Mouse (Mus musculus): ENCODE data around the gene Cd180.

The Cd180 gene

DNA sequence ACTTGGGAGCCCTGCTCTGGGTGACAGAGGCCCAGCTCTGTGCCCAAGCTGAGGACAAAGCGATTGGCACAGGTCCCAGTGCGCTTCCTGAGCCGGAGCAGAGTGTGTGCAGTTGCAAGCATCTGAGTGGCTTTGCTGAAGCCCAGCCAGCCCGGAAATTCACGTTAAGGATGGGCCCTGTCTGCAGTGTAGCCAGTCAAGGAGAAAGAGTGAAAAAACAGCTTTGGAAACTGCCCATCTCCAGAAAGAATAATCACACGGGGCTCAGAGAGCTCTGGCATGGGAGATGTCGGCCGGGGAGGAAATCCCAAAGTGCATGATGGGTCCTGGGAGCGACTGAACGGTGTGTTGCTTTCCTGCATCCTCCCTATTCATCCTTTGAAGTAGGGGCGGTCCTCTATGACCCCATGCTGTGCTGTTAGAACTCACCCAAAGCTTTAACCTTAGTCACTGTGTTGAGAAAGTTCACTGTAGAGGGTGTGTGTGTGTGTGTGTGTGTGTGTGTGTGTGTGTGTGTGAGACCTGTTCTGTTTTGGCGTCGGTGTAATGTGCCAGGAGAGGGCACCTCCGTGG is 5.5 kb downstream of the Cd180 start:
- TF ChIP-seq GATA4 (IDR thresholded peaks at IDR 0.05; ENCODE audit: insufficient replicate concordance, low read length) = no peak

DNA sequence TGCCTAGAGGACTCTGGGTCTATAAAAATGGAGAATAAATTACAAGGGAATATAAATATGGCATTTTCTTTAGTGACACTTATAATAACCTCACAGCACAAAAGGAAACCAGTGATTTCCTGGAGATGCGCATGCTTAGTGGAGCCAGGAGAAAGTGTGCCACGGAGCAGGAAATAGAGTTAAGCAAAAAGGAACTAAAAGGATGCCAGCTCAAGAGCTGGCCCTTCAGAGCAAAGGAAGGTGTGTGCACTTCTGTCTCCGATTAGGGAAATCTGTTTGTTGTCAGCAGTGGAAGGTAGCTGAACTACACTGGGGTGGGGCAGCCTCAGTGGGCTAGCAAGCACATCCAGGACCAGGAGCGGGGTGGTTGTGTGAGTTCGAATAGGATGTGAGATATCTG is 6.8 kb downstream of the Cd180 start:
- TF ChIP-seq GATA4 (IDR thresholded peaks at IDR 0.05; ENCODE audit: insufficient replicate concordance, low read length) = no peak; the same call in 1 of the 2 replicates

DNA sequence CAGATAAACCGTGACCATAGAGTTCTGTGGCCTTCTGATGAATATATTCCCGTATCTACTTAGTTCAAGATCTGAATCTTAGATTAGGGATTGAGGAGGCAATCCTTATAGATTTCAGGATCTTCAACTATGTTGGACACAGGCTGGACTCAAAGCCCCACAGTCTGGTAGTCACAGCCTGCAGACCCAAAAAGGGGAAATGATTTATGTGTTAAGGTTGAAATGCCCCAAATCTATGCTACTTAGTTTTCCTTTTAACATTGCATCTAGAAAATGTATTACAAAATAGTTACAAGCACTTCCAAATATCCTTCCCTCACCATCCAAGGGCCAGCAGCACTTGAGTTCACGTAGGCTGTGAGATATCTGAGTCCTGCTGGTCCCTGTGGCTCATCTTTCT is 7.4 kb downstream of the Cd180 start:
- no peak for TF ChIP-seq GATA4 (IDR thresholded peaks at IDR 0.05; ENCODE audit: insufficient replicate concordance, low read length)

DNA sequence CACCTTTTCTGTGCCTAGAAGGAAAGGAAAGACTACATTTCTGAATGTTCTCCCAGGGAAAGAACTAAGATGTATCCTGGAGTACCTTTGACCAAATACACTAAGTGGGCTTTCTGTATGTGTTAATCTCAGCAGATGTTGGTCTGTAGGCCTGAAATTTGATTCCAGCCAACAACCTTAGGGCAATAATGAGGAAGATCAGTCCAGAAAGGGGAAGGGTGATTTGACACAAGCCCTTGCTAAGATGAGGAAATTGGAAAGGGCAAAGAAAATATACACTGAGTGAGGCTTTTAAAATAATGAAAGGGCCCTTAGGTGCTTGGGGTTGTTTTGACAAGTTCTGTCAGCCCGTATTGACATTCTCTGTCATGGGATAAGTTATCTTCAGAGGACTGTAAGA is 23.6 kb downstream of the Cd180 start:
- no peak for TF ChIP-seq GATA4 (IDR thresholded peaks at IDR 0.05; ENCODE audit: insufficient replicate concordance, low read length)

DNA sequence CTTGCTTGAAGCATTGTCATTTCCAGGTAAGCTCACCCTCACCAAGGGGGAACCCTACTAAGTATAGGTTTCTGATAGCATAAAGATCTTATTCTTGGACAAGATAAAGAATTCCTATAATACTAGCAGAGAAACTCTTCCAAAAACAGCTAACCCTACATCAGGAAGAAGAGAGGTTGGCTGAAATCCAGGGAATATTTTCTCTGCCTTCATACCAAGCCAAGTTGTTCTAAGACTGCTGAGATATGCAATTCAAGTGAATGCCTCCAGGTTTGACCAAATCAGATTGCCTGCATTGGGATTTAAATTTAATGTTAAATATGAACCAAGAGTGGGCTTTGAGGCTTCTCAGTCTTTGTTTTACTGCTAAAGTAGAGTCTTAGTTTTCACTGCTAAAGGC is 32.1 kb downstream of the Cd180 start:
- TF ChIP-seq GATA4 (IDR thresholded peaks at IDR 0.05; ENCODE audit: insufficient replicate concordance, low read length) = no peak

DNA sequence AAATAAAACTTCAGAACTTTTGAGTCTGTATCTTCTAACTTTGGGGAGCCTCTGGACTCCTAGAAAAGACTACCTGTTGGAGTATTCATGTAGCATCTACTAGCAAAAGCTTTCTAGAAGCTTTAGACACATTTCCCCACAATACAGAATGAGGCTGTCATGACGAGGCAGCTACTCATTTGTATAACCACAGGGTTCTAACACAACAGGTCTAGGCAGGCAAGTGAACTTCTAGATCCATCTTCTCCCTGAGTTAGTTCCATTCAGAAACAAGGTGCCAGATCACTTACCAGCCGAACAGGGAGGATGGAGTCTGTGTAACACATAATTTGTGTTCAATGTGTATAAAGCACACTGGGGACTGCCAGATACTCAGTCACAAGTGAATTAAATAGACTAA is 32.5 kb downstream of the Cd180 start:
- TF ChIP-seq GATA4 (IDR thresholded peaks at IDR 0.05; ENCODE audit: insufficient replicate concordance, low read length) = no peak

DNA sequence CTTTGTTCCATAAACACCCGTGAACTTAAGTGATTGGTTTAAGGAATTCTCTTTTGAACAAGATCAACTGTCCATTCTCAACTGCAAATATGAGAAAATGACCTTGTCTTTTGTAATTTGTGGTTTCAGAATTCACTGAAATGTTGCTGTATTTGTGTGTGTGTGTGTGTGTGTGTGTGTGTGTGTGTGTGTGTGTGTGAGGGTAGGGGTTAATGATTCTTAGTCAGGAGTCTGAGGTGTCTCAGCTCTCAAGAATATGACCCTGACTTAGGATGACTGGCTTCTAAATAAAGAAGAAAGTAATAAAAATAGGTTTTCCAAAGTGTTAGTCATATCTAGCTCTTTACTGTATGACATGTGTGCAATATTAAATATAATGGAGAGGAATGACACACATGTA is 33.5 kb downstream of the Cd180 start:
- TF ChIP-seq GATA4 (IDR thresholded peaks at IDR 0.05; ENCODE audit: insufficient replicate concordance, low read length) = no peak

DNA sequence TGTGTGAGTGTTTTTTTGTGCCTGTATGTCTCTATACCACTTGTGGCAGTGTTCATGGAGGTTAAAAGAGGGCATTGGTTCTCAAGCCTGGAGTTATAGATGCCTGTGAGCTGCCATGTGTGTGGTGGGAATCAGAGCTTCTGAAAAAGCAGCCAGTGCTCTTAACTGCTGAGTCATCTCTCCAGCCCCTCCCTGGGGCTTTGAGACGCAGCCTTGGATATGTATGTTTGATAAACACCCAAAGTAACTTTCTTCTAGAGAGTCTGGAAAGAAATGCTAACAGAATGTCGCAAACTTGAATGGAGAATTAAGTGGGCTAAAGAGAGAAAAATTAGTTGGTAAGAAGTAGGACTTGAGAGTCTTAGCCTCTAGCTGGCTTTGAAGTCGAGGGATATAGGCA is 34.7 kb downstream of the Cd180 start:
- TF ChIP-seq GATA4 (IDR thresholded peaks at IDR 0.05; ENCODE audit: insufficient replicate concordance, low read length) = no peak

DNA sequence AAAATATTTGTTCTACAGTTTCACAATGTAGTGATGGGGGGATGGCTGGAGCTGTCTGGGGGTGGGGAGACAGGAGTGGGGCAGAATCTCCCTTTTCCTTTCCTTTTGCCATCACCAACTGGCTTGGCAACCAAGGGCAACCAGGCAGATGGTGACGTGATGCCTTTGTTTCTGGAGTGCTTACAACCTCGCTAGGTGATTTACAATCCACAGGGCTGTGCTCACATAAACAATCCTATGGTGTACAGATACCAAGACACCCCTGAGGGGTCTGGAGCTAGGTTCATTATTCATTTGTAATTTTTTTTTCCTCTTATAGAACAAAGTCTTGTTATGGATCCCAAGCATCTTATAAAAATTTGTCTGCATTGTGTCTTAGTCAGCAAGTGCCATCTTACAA is 39.7 kb downstream of the Cd180 start:
- no peak for TF ChIP-seq GATA4 (IDR thresholded peaks at IDR 0.05; ENCODE audit: insufficient replicate concordance, low read length)

DNA sequence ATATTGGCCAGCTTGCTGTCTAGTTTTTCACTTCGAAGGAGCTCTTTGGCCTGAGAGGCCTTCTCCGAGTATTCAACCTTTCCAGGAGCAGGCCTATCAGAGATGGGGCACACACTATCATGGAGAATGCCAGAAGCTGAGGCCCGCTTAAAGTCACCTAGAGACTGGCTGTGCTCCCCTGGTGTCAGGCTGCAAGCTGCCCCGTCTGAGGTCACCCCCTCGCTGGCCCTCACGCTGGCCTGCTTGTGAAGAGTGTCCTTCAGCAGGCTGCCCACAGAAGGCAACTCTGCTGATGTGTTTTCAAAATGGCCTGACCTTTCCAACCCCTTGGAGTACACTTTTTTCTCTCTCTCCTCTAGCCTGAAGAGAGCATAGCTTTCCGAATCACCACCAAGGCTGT is 44.5 kb downstream of the Cd180 start:
- no peak for TF ChIP-seq GATA4 (IDR thresholded peaks at IDR 0.05; ENCODE audit: insufficient replicate concordance, low read length)

DNA sequence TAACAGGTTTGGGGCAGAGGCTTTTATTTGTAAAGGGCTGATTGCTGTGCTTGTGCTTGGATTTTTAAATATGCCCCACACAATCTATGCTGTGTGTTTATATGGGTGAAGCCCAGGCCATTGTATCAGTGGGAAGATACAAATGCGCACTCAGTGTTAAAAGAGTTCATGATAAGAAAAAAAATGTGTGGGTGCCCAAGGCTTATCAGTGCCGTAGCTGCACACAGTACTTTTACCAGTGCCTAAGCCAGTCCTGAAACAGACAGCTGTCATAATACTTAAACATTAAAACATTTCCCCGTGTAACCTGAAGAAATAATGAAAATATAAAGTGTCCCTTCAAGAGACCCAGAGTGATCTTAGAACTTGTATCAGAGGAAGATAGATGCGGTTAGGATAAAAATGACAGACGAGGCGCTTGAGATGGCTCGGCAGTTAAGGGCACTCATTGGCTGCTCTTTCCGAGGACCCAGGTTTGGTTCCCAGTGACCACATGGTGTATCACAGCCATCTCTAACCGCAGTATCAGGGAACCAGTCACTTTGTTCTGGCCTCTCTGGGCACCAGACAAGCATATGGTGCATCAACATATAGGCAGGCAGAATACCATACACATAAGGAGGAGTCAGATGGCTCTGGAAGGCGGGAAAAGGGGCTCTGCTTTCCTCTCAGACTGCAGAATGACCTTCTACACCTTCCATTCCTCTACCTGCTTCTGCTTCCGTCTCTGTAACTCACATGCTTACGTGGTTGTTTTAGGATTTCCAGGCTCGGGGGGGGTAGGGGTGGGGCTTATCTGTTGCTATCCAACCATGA is 46.6 kb downstream of the Cd180 start:
- no peak for TF ChIP-seq GATA4 (IDR thresholded peaks at IDR 0.05; ENCODE audit: insufficient replicate concordance, low read length)

DNA sequence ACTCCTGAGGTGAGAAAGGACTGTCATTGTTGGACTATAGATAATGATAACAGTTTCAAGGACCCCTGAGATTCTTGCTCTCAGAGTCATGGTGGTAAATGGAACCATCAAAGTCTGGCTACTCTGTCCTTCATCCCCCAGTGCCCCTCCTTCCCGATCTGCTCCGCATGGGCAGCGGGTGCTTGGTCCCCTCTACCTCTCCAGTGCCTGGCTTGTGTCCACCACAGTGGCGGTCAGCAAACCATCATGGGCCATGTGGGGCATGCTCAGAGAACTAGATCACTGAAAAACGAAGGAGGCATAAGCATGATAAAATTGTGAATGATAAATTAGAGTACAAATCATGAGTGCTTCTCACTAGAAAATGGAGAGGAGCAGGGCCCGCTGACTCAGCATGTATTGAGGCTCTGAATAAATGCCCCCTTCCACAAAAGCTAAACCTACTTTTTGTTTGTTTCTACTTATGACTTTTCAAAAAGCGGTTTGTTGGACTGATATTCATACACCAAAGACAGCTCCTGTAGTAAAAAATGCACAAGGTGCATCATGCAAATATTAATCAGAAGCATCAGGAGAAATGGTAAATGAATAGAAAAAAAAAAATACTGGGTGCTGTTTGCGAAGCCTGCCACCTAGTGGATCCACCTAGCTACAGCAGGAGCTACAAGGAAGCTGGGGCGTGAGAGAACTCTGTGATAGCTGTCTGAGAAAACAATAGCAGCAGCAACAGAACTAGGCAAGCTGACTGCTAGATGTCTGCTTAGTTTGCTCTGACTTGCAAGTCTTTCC is 51.3 kb downstream of the Cd180 start:
- TF ChIP-seq GATA4 (IDR thresholded peaks at IDR 0.05; ENCODE audit: insufficient replicate concordance, low read length) = no peak

DNA sequence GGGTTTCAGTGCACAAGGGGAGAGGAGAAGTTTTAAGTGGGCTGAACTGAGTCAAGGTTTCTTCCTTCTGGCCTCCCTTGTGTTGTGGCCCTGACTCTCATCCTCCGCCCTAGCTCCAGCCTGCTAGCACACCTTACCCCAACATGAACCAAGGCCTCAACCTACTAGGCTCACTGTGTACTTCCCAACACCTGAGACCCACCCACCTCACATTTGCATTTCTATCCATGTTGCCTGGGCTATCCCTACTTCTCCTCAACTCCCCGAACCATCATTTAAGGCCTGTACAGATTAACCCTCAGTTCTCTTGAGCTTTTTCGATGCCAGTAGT is 51.9 kb downstream of the Cd180 start:
- no peak for TF ChIP-seq GATA4 (IDR thresholded peaks at IDR 0.05; ENCODE audit: insufficient replicate concordance, low read length)

DNA sequence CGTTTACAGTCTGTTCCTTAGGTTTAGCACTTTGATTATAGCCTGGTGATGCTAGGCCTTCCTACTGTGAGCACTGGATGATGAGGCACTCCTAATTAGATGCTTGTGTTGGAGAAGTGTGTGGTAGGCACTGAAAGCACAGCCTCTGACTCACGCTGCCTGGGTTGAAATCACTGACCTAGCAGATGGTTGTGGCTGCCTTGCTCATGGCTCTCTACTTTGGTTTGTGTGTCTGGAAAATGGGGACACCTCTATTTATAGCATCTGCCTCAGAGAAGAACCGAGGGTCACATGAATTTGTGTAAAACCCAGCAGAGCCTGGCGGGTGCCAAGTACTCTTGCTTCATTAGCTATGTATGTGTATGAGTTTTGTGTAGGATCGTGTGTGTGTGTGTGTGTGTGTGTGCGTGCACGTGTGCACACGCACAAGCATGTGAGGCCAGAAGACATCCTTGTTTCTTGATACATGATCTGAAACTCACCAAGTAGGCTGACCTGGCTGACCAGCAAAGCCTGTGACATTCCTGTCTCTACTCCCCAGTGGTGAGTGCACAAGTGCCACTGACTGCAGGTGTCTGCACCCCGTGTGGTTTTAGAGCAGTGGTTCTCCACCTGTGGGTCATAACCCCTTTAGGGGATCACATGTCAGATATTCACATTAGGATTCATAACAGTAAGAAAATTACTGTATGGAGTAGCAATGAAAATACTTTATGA is 52.4 kb downstream of the Cd180 start:
- no peak for TF ChIP-seq GATA4 (IDR thresholded peaks at IDR 0.05; ENCODE audit: insufficient replicate concordance, low read length)

DNA sequence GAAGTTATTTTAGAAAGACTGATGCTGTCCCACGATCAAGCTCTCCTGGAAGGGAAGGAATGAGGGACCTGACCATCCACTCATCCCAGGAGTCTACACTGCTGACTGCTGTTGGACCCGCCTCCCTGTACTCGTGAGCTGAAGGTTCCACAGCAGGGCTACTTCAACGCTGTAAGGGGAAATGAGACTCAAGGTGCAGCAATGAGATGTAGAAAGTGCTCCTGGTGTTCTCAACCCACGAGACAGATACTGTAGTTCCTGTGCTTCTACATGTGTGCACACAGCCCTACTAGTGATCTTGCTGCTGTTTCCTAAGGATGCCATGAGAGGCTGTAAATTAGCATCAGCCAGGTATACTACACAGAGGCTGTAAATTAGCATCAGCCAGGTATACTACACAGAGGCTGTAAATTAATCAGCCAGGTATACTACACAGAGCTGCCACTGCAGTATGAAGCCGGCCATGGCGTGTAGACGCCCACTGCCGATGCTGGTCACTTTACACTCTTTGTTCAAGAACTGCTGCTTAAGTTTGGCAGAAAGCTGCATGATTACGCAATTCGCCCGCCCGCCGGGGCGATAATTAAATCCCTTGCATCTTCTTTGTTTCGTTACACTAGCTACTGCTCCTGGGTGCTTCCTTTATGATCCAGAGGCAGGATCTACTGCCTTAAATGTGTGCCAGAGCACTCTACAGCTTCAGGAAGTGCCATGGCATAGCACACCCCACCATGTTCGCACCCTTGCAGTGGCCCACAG is 53.6 kb downstream of the Cd180 start:
- no peak for TF ChIP-seq GATA4 (IDR thresholded peaks at IDR 0.05; ENCODE audit: insufficient replicate concordance, low read length)

All from liver, adult (tissue).